Mouse (Mus musculus): ENCODE results near the gene Fam104a. TPM values are rescaled to one million over a fixed set of nuclear protein-coding genes. Genes with fewer than 3 reads are reported as not detected.

Gene Fam104a
- polyA plus RNA-seq, 1 experiment from 2014 or later, result 58.5 TPM

- no peak overlapping the region for H3K4me2 ChIP-seq
- WGBS (ENCODE audit: insufficient replicate concordance), result 75% methylated on average over 5 of the region's 5 CpGs
- peaks cover 50% of the 10 kb centered on the region for H3K36me3 ChIP-seq
- H3K4me3 ChIP-seq, result no peak overlapping the region
- no peaks in the 10 kb centered on the region; the same call in 1 of the 2 replicates for H3K27me3 ChIP-seq (replicated peaks)
- no peaks in the 10 kb centered on the region for H3K9me3 ChIP-seq (replicated peaks)
- H3K4me1 ChIP-seq, result 0 out of 2 replicates have a peak, but pooled peaks cover 3% of the 10 kb centered on the region
- ATAC-seq, result no peak
- no peak overlapping the region for H3K27ac ChIP-seq
- H3K9ac ChIP-seq, result no peak overlapping the region
Measured at GRCm38 (mm10) chr11:113697571-113697970, 13.6 kb upstream of the Fam104a start.

DNA sequence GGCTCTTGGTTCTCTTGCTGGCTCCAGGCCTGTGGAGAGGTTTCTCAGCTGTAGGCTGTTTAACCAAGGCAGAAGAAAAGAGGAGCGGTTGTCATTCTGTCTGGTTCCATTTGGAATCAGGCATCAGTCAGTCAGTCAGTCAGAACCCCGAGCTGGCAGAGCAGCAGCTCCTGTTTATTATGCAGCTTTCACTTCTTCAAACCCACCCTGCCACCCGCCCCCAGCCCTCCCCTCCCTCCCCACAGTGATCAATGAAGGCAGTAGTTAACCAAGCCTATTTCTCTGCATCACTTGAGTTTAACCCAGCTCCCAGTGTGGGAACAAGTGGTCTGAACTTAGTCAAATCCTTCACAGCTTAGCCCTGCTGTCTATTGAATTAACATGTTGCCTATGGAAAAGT, 7.9 kb upstream of the Fam104a start:
- H3K4me3 ChIP-seq, result no peak overlapping the region
- no peaks in the 10 kb centered on the region for H3K9me3 ChIP-seq (replicated peaks)
- no peak overlapping the region for H3K9ac ChIP-seq
- H3K27me3 ChIP-seq (replicated peaks), result no peaks in the 10 kb centered on the region
- H3K36me3 ChIP-seq, result peaks cover 96% of the 10 kb centered on the region
- H3K4me2 ChIP-seq, result no peak overlapping the region
- H3K27ac ChIP-seq, result no peak overlapping the region
- peaks cover 13% of the 10 kb centered on the region for H3K4me1 ChIP-seq
- 64% methylated on average over 3 of the region's 3 CpGs for WGBS (ENCODE audit: insufficient replicate concordance)
- ATAC-seq, result no peak

GRCm38 (mm10) chr11:113691318-113691717, 7.4 kb upstream of the Fam104a start:
- H3K27ac ChIP-seq, result 0 out of 2 replicates have a peak overlapping the region, but pooled peaks have one; percentile 41
- H3K36me3 ChIP-seq, result peaks cover 96% of the 10 kb centered on the region
- H3K4me1 ChIP-seq, result peaks cover 18% of the 10 kb centered on the region
- no peak overlapping the region for H3K4me3 ChIP-seq
- ATAC-seq, result no peak
- H3K9me3 ChIP-seq (replicated peaks), result no peaks in the 10 kb centered on the region
- no peaks in the 10 kb centered on the region for H3K27me3 ChIP-seq (replicated peaks)
- no peak overlapping the region for H3K9ac ChIP-seq
- H3K4me2 ChIP-seq, result no peak overlapping the region
- WGBS (ENCODE audit: insufficient replicate concordance), result 82% methylated on average over 5 of the region's 5 CpGs

GRCm38 (mm10) chr11:113690506-113690905, 6.6 kb upstream of the Fam104a start:
- Histone ChIP-seq H3K9me3 (replicated peaks) (no peaks in the 10 kb centered on the region), H3K27me3 (replicated peaks) (no peaks in the 10 kb centered on the region), H3K27ac (no peak overlapping the region), H3K4me3 (no peak overlapping the region), H3K36me3 (peaks cover 89% of the 10 kb centered on the region), H3K9ac (no peak overlapping the region), H3K4me2 (no peak overlapping the region), H3K4me1 (peaks cover 26% of the 10 kb centered on the region)
- WGBS (ENCODE audit: insufficient replicate concordance), result 86% methylated on average over 12 of the region's 12 CpGs
- ATAC-seq, result no peak

GRCm38 (mm10) chr11:113687031-113687430, 3.1 kb upstream of the Fam104a start:
- Histone ChIP-seq H3K27me3 (replicated peaks) (no peaks in the 10 kb centered on the region), H3K4me1 (peaks cover 43% of the 10 kb centered on the region), H3K36me3 (peaks cover 54% of the 10 kb centered on the region), H3K4me2 (no peak overlapping the region; the same call in 1 of the 2 replicates), H3K4me3 (no peak overlapping the region), H3K27ac (no peak overlapping the region), H3K9ac (no peak overlapping the region), H3K9me3 (replicated peaks) (no peaks in the 10 kb centered on the region)
- 89% methylated on average over 2 of the region's 2 CpGs for WGBS (ENCODE audit: insufficient replicate concordance)
- no peak for ATAC-seq

DNA sequence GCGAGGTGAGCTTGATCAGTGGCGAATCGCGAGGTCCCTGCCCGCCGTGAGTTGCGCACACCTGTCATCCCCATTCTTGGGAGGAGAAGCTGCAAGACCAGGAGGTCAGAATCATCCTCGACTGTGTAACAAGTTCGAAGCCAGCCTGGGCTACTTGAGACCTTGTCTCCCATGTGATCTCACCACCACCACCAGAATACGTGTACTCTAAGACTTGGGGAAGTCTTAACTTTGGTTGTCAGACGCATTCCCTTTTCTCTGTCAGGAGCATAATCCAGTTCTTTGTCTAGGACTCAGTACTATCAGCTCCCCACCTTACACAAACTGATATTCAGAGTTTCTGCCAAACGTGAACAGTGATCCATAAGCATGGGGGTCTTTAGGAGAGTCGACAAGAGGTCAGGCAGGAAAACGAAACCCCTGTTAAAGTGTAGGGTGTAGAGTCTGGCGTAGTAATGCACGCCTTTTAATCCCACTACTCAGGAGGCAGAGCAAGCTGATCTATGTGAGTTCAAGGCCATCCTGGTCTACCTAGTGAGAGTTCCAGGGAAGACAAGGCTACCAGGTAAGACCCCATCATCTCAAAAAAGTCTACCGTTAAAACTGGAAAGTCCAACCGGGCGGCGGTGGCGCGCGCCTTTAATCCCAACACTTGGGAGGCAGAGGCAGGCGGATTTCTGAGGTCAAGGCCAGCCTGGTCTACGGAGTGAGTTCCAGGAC, 912 bp upstream of the Fam104a start:
- 31% methylated on average over 25 of the region's 25 CpGs for WGBS (ENCODE audit: insufficient replicate concordance)

GRCm38 (mm10) chr11:113683627-113683956, 363 bp downstream of the Fam104a start:
- Histone ChIP-seq H3K9me3 (replicated peaks) (no peaks in the 10 kb centered on the region), H3K36me3 (peaks cover 30% of the 10 kb centered on the region), H3K9ac (peak overlapping the region; percentile 95), H3K27ac (peak overlapping the region; percentile 98), H3K4me1 (peaks cover 65% of the 10 kb centered on the region), H3K4me3 (peak overlapping the region; percentile 93), H3K27me3 (replicated peaks) (no peaks in the 10 kb centered on the region), H3K4me2 (peak overlapping the region; percentile 77)
- no peak; the same call in 1 of the 2 replicates for ATAC-seq
- 5% methylated on average over 37 of the region's 38 CpGs for WGBS (ENCODE audit: insufficient replicate concordance)

More for the DNA sequence above, 912 bp upstream of the Fam104a start:
- H3K9me3 ChIP-seq (replicated peaks), result no peaks in the 10 kb centered on the region
- H3K27me3 ChIP-seq (replicated peaks), result no peaks in the 10 kb centered on the region
- ATAC-seq, result no peak
- H3K4me3 ChIP-seq, result peak overlapping the region; percentile 93
- peak overlapping the region; percentile 77 for H3K4me2 ChIP-seq
- H3K9ac ChIP-seq, result peak overlapping the region; percentile 95
- peaks cover 35% of the 10 kb centered on the region for H3K36me3 ChIP-seq
- peak overlapping the region; percentile 98 for H3K27ac ChIP-seq
- H3K4me1 ChIP-seq, result peaks cover 57% of the 10 kb centered on the region

- 4% methylated on average over 38 of the region's 38 CpGs for WGBS (ENCODE audit: insufficient replicate concordance)
- peak; percentile 77 for ATAC-seq
- Histone ChIP-seq H3K27ac (peak overlapping the region; percentile 98), H3K9ac (peak overlapping the region; percentile 95), H3K9me3 (replicated peaks) (no peaks in the 10 kb centered on the region), H3K4me3 (peak overlapping the region; percentile 93), H3K36me3 (peaks cover 30% of the 10 kb centered on the region), H3K4me2 (peak overlapping the region; percentile 77), H3K4me1 (peaks cover 71% of the 10 kb centered on the region), H3K27me3 (replicated peaks) (no peaks in the 10 kb centered on the region)
Measured at GRCm38 (mm10) chr11:113682897-113683626, 893 bp downstream of the Fam104a start.

- Histone ChIP-seq H3K4me1 (peaks cover 77% of the 10 kb centered on the region), H3K9me3 (replicated peaks) (no peaks in the 10 kb centered on the region), H3K36me3 (peaks cover 34% of the 10 kb centered on the region), H3K9ac (peak overlapping the region; percentile 95), H3K4me3 (peak overlapping the region; percentile 93), H3K27me3 (replicated peaks) (no peaks in the 10 kb centered on the region), H3K27ac (peak overlapping the region; percentile 98), H3K4me2 (peak overlapping the region; percentile 77)
- ATAC-seq, result no peak
Measured at GRCm38 (mm10) chr11:113681979-113682378, 2.0 kb downstream of the Fam104a start.

GRCm38 (mm10) chr11:113680954-113681353, 3.0 kb downstream of the Fam104a start:
- peak overlapping the region; percentile 77 for H3K4me2 ChIP-seq
- 28% methylated on average over 2 of the region's 2 CpGs for WGBS (ENCODE audit: insufficient replicate concordance)
- H3K27ac ChIP-seq, result peak overlapping the region; percentile 98
- H3K4me1 ChIP-seq, result peaks cover 70% of the 10 kb centered on the region
- peak; percentile 70 for ATAC-seq
- H3K27me3 ChIP-seq (replicated peaks), result no peaks in the 10 kb centered on the region
- peak overlapping the region; percentile 93 for H3K4me3 ChIP-seq
- no peaks in the 10 kb centered on the region for H3K9me3 ChIP-seq (replicated peaks)
- peaks cover 37% of the 10 kb centered on the region for H3K36me3 ChIP-seq
- peak overlapping the region; percentile 95 for H3K9ac ChIP-seq

DNA sequence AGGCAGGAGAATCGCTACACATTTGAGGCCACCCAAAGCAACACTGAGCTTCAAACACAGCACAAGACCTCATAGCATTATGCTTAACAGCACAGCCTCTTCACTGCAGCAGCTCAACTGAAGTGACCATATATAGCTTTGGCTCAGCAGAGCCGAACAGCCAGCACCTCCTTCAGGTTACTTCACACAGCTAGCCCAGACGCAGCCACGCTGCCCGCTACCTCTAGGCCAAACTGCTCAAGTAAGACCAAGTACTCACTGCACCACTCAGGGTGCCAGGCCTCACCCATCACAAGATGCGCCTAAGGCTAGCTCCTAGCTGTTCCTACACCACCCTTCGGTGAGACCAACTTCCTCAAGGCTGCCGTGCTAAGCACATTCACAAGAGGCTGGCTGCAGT, 5.6 kb downstream of the Fam104a start:
- Histone ChIP-seq H3K4me1 (peaks cover 57% of the 10 kb centered on the region), H3K36me3 (peaks cover 63% of the 10 kb centered on the region), H3K27me3 (replicated peaks) (no peaks in the 10 kb centered on the region), H3K4me3 (no peak overlapping the region), H3K4me2 (0 out of 2 replicates have a peak overlapping the region, but pooled peaks have one; percentile 9), H3K9ac (no peak overlapping the region), H3K27ac (peak overlapping the region; percentile 60), H3K9me3 (replicated peaks) (no peaks in the 10 kb centered on the region)
- WGBS (ENCODE audit: insufficient replicate concordance), result 81% methylated on average over 8 of the region's 8 CpGs
- ATAC-seq, result no peak

- Histone ChIP-seq H3K36me3 (peaks cover 73% of the 10 kb centered on the region), H3K4me3 (no peak overlapping the region), H3K9ac (no peak overlapping the region), H3K27me3 (replicated peaks) (no peaks in the 10 kb centered on the region), H3K9me3 (replicated peaks) (no peaks in the 10 kb centered on the region), H3K27ac (0 out of 2 replicates have a peak overlapping the region, but pooled peaks have one; percentile 10), H3K4me1 (peaks cover 59% of the 10 kb centered on the region), H3K4me2 (no peak overlapping the region)
- ATAC-seq, result no peak
- 96% methylated on average over 2 of the region's 2 CpGs for WGBS (ENCODE audit: insufficient replicate concordance)
Measured at GRCm38 (mm10) chr11:113677378-113677777, 6.6 kb downstream of the Fam104a start.
